Mouse (Mus musculus) limb, embryonic 12.5 days (tissue): ENCODE results near the gene Tsen2. TPM values are rescaled to one million over a fixed set of nuclear protein-coding genes. Genes with fewer than 3 reads are reported as not detected.

Experiments used
- polyA plus RNA-seq: library from polyadenylated mRNA; unstranded; fragments of >200 nt; fragmentation: Nextera tagmentation; extraction: Ambion mirVana; gene quantifications from 2 replicates; pipeline ENCODE4 v1.2.1, GENCODE M21; 2016

Gene Tsen2
- polyA plus RNA-seq, 1 experiment from 2014 or later = 27.6 TPM

Other genes starting within 250 kb of the Tsen2 start
- 0.65 and 0.79 TPM in 2 replicates for gene Pparg, start 183.7 kb upstream of the Tsen2 start, polyA plus RNA-seq
- 0.14 TPM in 1 of 2 replicates, not detected in the other for gene Mkrn2os, start 47.9 kb downstream of the Tsen2 start, polyA plus RNA-seq
- 28.4 and 31.0 TPM in 2 replicates for gene Mkrn2, start 57.2 kb downstream of the Tsen2 start, polyA plus RNA-seq
- 134 and 135 TPM in 2 replicates for gene Raf1, start 132.0 kb downstream of the Tsen2 start, polyA plus RNA-seq
- gene Tmem40, start 217.7 kb downstream of the Tsen2 start, polyA plus RNA-seq = 1.7 and 1.9 TPM in 2 replicates
- gene Cand2, start 229.9 kb downstream of the Tsen2 start, polyA plus RNA-seq = 66.9 and 71.8 TPM in 2 replicates